Mouse (Mus musculus) liver, adult 2 months (tissue): ENCODE measurements around the gene Afg1l. TPM values are rescaled to one million over a fixed set of nuclear protein-coding genes. Genes with fewer than 3 reads are reported as not detected.

ENCODE experiments used
- DNase-seq: peaks from one replicate; pipeline ENCODE4 v3.0.0-alpha.2; 2011; ENCODE audit warnings: low read depth, low spot score; ENCODE audit errors: extremely low read depth
- H3K27ac ChIP-seq: fragments of 200-500 bp; replicated peaks from 2 replicates; pipeline ENCODE4 v1.5.1; 2012; ENCODE audit warnings: low read depth, mild to moderate bottlenecking, control low read depth, inconsistent platforms, low read length; ENCODE audit not compliant: insufficient read depth
- H3K27me3 ChIP-seq: fragments of 200-500 bp; 2 replicates; pipeline ENCODE4 v1.6.1; 2012; ENCODE audit warnings: mild to moderate bottlenecking, moderate library complexity, low read length, inconsistent platforms; ENCODE audit not compliant: control insufficient read depth, insufficient read depth
- H3K36me3 ChIP-seq: fragments of 200-500 bp; 2 replicates; pipeline ENCODE4 v1.6.1; 2012; ENCODE audit warnings: low read length, inconsistent platforms; ENCODE audit not compliant: control insufficient read depth, insufficient read depth
- H3K4me1 ChIP-seq: fragments of 200-500 bp; 2 replicates; pipeline ENCODE4 v1.6.1; 2011; ENCODE audit warnings: low read length; ENCODE audit not compliant: control insufficient read depth, insufficient read depth
- H3K4me3 ChIP-seq: fragments of 200-500 bp; 2 replicates; pipeline ENCODE4 v1.5.1; 2011; ENCODE audit warnings: low read depth, mild to moderate bottlenecking, control low read depth, low read length, moderate library complexity; ENCODE audit not compliant: insufficient read depth
- H3K79me2 ChIP-seq: fragments of 200-500 bp; 2 replicates; pipeline ENCODE4 v1.6.1; 2012; ENCODE audit warnings: inconsistent platforms, mild to moderate bottlenecking, low read length, moderate library complexity; ENCODE audit not compliant: control insufficient read depth, insufficient read depth
- H3K9ac ChIP-seq: fragments of 200-500 bp; 2 replicates; pipeline ENCODE4 v1.6.1; 2012; ENCODE audit warnings: low read depth, mild to moderate bottlenecking, control low read depth, inconsistent platforms, low read length
- CTCF ChIP-seq: fragments of 200-500 bp; IDR thresholded peaks from 2 replicates; pipeline ENCODE4 v1.5.1; 2011; ENCODE audit warnings: low read depth, low read length, control low read depth
- POLR2A ChIP-seq: fragments of 200-500 bp; IDR thresholded peaks from 2 replicates; pipeline ENCODE4 v1.6.1; 2011; ENCODE audit warnings: low read length, control low read depth; ENCODE audit not compliant: insufficient read depth; ENCODE audit errors: extremely low read depth
- WGBS: fragments of 180-500 bp; shearing (Covaris S2); methylation state at CpG from one replicate; pipeline ENCODE4 v1.1.7; 2018; 5-methylcytosine and 5-hydroxymethylcytosine counted together
- polyA plus RNA-seq: library from polyadenylated mRNA; depleted of rRNA; stranded (reverse); fragments of >200 nt; gene quantifications from 2 replicates; pipeline ENCODE4 v1.2.3, GENCODE M21; 2012
- total RNA-seq: library from RNA; depleted of rRNA; stranded (reverse); fragments of >200 nt; gene quantifications from 2 replicates; pipeline ENCODE4 v1.2.3, GENCODE M21; 2014

The Afg1l gene
- total and polyA plus RNA-seq, 2 experiments, result 3.3 to 10.2 TPM

GRCm38 (mm10) chr10:42271454-42272230 lies 206.7 kb downstream of the Afg1l start:
- Histone ChIP-seq H3K36me3 (peaks cover 8% of the 10 kb centered on the region), H3K4me1 (peaks cover 38% of the 10 kb centered on the region), H3K27me3 (no peaks in the 10 kb centered on the region), H3K27ac (peak overlapping the region; percentile 63), H3K79me2 (peaks cover 34% of the 10 kb centered on the region; the same call in 1 of the 2 replicates), H3K4me3 (no peak overlapping the region), H3K9ac (peak overlapping the region; percentile 23; the same call in 1 of the 2 replicates)
- TF ChIP-seq CTCF, result no peak
- TF ChIP-seq POLR2A, result no peak
- 55% methylated on average over 11 of the region's 11 CpGs for WGBS
- no peak for DNase-seq

- no peaks in the 10 kb centered on the region for H3K27me3 ChIP-seq
- no peak overlapping the region for H3K4me3 ChIP-seq
- DNase-seq, result peak; percentile 99
- TF ChIP-seq POLR2A (no peak), CTCF (no peak)
- peak overlapping the region; percentile 86 for H3K27ac ChIP-seq
- peaks cover 48% of the 10 kb centered on the region for H3K4me1 ChIP-seq
- H3K9ac ChIP-seq, result no peak overlapping the region
- peaks cover 19% of the 10 kb centered on the region for H3K36me3 ChIP-seq
- 11% methylated on average over 10 of the region's 10 CpGs for WGBS
- peaks cover 41% of the 10 kb centered on the region; the same call in 1 of the 2 replicates for H3K79me2 ChIP-seq
These were observed 207.9 kb downstream of the Afg1l start for GRCm38 (mm10) chr10:42270277-42271083.

- Histone ChIP-seq H3K4me3 (no peak overlapping the region), H3K27me3 (no peaks in the 10 kb centered on the region), H3K9ac (peak overlapping the region; percentile 19), H3K4me1 (peaks cover 55% of the 10 kb centered on the region), H3K36me3 (peaks cover 20% of the 10 kb centered on the region), H3K27ac (peak overlapping the region; percentile 86), H3K79me2 (peaks cover 34% of the 10 kb centered on the region; the same call in 1 of the 2 replicates)
- 19% methylated on average over 15 of the region's 15 CpGs for WGBS
- no peak for TF ChIP-seq POLR2A
- TF ChIP-seq CTCF, result no peak
- DNase-seq, result peak; percentile 66
These were observed 208.9 kb downstream of the Afg1l start for GRCm38 (mm10) chr10:42269281-42270025.

- Histone ChIP-seq H3K79me2 (peaks cover 36% of the 10 kb centered on the region; the same call in 1 of the 2 replicates), H3K36me3 (peaks cover 22% of the 10 kb centered on the region), H3K4me1 (peaks cover 60% of the 10 kb centered on the region), H3K4me3 (no peak overlapping the region), H3K27me3 (no peaks in the 10 kb centered on the region), H3K9ac (peak overlapping the region; percentile 47), H3K27ac (peak overlapping the region; percentile 86)
- 48% methylated on average over 5 of the region's 5 CpGs for WGBS
- TF ChIP-seq CTCF (no peak), POLR2A (no peak)
- peak; percentile 96 for DNase-seq
These were observed 210.4 kb downstream of the Afg1l start for GRCm38 (mm10) chr10:42267811-42268545.
